Mouse (Mus musculus) inflammation-experienced regulatory T-cells, adult 6 months (primary cell): ENCODE data around the gene Bahcc1. TPM values are rescaled to one million over a fixed set of nuclear protein-coding genes. Genes with fewer than 3 reads are reported as not detected.
A peak's percentile ranks its signal among the peaks of the same experiment; 100 is the strongest.

Experiments used
- ATAC-seq: one replicate; pipeline ENCODE4 v1.8.0; 2017
- polyA plus RNA-seq, 3 experiments: library from polyadenylated mRNA; unstranded; fragments of 100-300 nt; shearing (Covaris generic); gene quantifications; one replicate each; pipeline ENCODE4 v1.2.1; 2017

Bahcc1 gene
- polyA plus RNA-seq, 3 experiments from 2014 or later = not detected

DNA sequence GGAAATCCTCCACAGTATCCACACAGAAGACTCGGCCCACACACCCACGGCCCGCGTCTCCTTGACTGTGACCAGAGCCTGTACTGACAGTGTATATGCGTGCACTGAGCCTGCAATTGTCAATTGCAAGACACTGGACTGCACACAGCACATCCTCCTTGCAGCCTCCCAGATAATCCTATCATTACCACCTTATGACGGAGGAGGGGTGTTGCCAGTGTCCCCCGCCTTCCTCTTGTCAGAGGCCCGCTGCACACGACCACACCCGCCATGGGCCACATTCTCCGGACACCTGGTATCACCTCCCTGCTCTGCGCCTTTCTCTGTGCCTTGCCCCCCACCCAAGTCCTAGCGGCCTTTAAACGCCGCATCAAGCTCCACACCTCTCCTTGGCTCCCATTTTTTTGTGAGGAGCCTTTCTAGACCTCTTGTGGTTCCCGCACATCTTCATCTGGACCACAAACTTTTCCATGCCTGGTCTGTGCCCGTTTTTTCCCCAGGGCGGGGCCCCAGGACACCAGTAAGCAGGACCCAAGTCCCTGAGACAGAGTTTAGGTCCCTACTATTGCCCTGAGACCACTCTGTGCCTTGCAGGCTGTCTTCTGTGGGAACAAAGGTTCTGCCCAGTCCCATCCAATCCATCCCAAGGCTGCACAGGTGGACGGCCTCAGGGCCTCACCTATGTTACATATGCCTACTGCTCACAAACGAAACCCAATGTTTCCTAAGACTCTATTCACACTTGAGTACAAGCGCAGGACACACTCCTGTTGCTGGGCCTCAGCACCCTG is 71.0 kb downstream of the Bahcc1 start:
- no peak for ATAC-seq

GRCm38 (mm10) chr11:120304350-120304694 is 71.6 kb downstream of the Bahcc1 start:
- no peak for ATAC-seq

GRCm38 (mm10) chr11:120304886-120305534 is 72.3 kb downstream of the Bahcc1 start:
- ATAC-seq = peak; percentile 94

DNA sequence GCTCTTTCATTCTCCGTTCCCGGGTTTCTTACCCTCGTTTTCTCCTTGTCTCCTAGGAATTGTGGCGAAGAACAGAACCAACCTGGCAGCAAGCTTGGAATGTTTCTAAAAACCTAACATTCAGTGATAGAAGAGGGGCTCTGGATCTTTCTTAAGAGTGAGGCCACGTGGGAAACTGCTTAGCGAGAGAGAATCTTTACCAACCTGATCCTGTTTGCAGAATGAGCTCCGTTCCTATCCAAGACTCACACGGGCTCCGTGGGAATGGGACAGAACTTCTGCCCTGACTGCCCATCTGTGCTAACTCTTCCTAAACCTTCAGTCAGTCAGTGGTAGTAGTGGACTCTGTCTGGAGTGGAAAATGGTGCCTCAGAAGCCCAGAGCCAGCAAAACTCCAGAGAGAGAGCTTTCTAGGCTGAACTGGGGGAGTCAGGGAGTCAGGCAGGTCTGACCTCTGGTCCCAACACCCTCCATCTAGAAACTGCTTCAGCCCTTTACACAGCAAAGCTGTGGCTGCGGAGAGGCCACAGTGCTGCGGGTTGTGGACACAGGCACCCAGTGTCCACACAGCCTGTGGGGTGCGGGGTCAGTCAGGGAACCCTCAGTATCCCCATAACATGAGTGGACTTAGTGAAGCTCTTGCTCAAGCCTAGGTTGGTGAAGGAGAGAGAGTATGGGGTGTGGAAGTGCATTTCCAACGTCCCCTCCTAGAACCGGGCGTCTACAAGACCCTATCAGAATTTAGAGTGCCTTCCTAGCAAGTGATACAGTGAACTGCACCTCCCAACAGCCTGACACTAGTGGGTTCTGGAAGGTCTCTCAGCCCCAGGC is 73.0 kb downstream of the Bahcc1 start:
- no peak for ATAC-seq

DNA sequence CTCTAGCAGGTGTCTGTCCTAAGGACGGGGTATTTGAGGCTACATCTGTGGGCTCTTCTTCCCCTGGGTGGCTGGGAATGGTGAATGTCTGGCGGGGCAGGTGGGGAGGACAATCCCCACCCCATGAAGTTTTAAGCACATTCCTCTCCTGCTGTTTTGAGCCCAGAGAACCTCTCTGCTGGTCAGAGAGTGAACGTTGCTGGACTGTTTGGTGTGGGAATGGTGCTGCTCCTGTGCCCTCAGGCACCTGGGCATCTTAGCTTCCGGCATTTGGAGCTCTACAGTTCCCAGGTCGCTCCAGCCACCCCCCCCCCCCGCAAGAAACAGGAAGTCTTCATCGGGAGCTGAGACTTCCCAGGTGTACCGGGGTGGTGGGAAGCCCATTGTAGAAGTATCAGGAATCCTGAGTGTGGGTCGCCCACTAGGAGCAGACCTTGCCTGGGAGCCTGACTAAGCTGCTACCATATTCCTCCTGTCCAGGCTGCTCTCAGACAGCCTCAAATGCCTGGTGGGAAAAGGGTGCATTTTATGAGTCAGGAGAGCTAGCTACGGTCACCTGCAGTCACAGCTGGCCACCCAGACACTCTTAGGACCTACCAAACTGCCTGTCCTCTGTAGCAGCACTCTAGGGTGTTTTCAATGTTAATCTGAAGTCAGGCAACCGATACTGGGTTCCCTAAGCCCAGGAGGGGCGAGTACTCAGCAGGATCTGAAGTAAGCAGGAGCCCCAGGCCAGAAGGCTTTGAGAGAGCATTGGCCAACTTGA is 73.8 kb downstream of the Bahcc1 start:
- ATAC-seq = no peak

DNA sequence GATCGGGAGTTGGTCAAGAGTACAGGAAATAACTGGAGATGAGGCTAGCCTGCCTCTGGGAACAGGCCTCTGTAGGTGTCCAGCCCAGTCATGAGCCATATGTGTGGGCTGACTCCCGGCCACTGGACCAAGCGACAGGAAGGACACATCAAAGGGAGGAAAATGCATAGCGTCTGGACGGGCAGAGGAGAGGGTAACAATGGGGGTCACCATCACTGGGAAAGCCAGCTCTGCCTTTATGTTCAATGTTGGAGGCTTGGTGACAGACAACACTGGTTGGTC is 74.3 kb downstream of the Bahcc1 start:
- ATAC-seq = no peak

GRCm38 (mm10) chr11:120307566-120308430 is 75.1 kb downstream of the Bahcc1 start:
- peak; percentile 31 for ATAC-seq

- ATAC-seq = no peak
Measured at GRCm38 (mm10) chr11:120308441-120309320, 75.9 kb downstream of the Bahcc1 start.

DNA sequence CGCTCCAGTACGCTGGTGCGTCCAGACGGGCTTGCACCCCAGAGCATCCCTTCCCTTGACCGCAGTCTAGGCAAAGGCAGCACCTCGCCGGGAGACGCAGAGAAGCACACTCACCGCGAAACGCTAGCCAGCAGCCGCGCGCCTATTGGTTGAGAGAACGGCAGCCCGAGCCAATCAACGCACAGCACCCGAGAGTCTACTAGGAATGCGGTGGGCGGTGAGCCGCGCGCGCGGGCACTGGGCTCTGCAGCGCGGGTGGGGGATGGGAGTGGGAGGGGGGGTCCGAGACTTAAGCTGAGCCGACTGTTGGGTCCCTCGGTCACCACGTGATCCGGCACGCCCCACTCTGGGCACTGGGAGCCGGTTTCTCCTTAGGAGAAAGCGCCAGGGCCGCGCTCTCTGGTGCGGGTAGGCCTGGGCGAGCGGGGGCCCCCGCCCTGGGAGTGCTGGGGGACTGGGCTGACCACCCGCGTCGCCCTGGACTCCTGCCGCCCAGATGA is 78.1 kb downstream of the Bahcc1 start:
- peak; percentile 74 for ATAC-seq

DNA sequence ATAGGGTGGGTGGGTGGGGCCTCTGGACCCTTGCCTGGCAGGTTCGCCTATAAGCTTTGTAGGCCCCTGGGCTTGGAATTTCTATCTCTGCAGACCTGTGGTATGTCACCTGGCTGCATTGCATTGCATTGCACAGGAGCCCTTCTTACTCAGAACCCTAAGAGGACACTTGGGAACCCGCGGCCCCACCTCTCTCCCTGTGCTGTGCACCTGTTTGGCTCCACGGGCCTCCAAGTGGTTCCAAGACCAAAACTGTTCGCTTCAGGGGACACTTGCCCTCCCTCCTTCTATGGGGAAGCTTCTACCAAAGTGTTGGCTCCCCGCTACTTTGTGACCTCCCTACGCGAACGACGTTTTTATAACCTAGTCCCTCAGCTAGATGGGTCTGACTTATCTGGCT is 78.8 kb downstream of the Bahcc1 start:
- ATAC-seq = no peak

DNA sequence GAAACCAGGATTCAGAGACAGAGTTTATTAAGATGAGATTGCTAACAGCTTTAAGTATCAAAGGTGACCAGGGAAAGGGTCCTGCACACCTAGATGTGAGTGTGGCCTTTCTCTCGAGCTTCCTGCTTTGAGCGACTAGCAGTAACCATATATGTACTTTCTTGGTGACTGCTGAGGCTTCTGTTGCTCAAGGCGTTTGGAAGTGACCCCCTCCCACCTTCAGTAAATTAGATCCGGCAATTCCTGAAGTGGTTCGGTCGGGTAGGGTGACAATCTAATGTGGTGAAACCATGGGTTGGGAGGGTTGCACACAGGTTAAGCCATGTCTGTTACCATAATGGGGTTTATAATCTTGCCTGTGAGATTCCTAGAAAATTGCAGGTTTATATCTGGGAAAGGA is 79.3 kb downstream of the Bahcc1 start:
- ATAC-seq = no peak

- ATAC-seq = no peak
Measured at GRCm38 (mm10) chr11:120313906-120314685, 81.3 kb downstream of the Bahcc1 start.

- no peak for ATAC-seq
Measured at GRCm38 (mm10) chr11:120314721-120315415, 82.1 kb downstream of the Bahcc1 start.

DNA sequence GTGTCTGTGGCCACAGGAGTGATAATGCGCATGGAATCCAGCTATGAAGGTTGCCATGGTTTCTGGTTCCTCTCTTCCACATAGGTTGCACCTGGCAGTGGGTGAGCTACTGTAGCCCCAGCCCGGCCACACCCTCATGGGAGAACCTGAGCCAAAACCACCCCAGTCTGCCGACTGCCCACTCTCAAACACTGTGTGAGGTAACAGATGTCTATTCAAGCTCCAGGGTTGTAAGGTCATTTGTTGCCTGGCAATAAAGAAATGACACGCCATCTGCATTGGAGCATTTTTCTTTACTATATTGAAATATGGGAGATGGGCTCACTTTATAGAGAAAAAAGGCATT is 82.6 kb downstream of the Bahcc1 start:
- ATAC-seq = no peak

DNA sequence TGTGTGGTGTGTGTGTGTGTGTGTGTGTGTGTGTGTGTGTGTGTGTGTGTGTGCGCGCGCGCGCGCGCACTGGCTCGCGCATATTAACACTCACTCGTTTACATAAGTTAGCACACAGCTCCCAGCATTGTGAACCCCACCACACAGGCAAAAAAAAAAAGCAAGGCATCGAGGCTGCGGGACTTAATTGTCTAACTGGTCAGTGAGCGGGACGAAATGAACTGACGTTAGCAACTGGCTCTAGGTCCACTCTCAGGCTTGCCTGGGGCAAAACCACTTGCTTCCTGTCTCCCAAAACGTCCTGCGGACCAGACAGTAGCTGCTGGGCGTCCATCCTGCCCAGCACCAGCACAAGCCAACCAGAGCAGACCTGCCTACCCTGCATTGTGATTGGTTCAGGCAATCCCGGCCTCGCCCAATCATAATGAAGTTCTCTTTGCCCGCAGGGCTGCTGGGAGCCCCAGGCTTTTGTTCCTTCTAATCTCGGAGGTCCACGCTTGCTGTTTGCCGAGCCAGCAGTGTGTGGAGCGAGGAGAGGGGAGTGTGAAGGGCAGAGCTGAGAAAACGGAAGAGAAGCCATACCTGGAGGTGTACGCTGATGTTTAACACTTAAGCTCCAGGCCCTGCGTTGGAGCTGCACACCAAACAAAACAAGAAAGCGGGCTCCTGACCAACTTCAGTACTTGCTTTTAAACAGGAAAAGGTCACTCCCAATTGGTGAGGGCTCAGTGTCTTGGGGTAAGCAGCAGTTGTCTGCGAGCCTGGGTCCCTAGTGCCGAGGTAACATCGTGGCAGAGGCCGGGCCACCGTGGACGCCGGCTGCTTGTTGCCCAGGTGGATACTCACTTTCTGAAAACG is 83.3 kb downstream of the Bahcc1 start:
- peak; percentile 99 for ATAC-seq

GRCm38 (mm10) chr11:120316690-120317254 is 84.0 kb downstream of the Bahcc1 start:
- peak; percentile 6 for ATAC-seq

GRCm38 (mm10) chr11:120317456-120317855 is 84.7 kb downstream of the Bahcc1 start:
- no peak for ATAC-seq

- ATAC-seq = no peak
Measured at GRCm38 (mm10) chr11:120319310-120319709, 86.6 kb downstream of the Bahcc1 start.
